Mouse (Mus musculus) stomach, postnatal 0 days (tissue): ENCODE measurements around the gene Kirrel2.

Experiments used
- CTCF ChIP-seq: IDR thresholded peaks from 2 replicates; pipeline ENCODE4 v1.5.1; 2016; ENCODE audit warnings: antibody characterized with exemption, low read depth, mild to moderate bottlenecking, moderate library complexity
- EP300 ChIP-seq: optimal IDR thresholded peaks from 2 replicates; pipeline ENCODE3; 2016; ENCODE audit warnings: antibody characterized with exemption

DNA sequence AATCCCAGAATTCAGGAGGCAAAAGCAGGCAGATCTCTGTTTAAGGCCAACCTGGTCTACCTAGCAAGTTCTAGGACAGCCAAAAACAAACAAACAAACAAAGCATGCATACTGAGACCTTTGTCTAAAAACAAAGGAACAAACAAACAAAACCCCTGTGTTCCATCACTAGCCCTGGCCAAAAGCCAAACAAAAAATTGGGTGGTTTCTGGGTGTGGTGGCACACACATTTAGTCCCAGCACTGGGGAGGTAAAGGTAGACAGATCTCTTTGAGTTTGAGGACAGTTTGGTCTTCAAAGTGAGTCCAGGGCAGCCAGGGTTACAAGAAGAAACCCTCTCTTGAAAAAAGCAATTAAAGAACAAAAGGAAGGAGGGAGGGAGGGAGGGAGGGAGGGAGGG is 28.2 kb downstream of the Kirrel2 start:
- TF ChIP-seq CTCF (no peak), EP300 (no peak)
